Mouse (Mus musculus): ENCODE measurements around the gene Olfr132.
"Not testable (repeated sequence)": the region's sequence is repeated elsewhere in the genome, so short reads cannot be mapped to it uniquely, and the experiment has no call there.

Olfr132 gene

DNA sequence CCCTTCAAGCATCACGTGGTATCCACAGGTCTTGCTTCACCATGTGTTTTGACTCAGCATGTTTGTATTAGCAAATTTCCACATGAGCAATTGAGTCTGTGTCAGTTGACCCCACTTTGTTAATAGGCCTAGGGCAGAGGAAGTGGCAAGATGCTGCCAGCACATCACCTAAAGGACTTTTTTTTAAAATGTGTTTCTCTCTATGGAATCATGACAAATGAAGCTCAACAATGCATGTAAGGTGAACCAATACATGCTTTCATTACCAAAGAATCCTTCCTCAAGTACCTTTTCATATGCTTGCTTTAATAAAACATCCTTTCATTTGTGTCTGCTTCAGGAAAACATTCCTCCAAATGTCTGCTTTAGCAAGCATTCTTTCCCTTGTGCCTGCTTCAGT lies at the start of gene Olfr132:
TSS of gene Olfr132 (minus strand) at position 101 of the 400 bp plus-strand sequence.
- DNase-seq = no peak

GRCm38 (mm10) chr17:38171088-38171487 lies 36.8 kb upstream of the Olfr132 start, which contains the start of gene Olfr134:
Gene Olfr134 (plus strand): TSS chr17:38171388.
- DNase-seq = no peak

DNA sequence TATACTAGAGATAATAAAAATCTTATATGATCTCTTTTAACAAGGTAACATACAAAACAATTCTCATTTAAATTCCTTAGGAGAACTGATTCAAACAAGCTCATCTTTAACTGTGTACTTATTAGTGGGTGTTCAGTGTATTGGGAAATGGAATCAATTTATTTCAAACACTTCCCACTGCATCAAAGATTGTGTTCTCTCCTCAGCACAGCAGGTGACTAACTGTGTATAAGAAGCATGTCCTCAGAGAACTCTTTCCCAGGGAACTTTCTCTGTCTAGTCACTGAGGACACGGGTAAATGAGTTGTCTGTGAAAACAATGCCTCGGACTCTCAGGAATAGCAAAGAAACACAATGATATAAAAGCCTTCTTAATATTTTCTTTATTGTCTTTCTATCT lies 10.7 kb upstream of the Olfr132 start, which contains the start of gene Olfr133:
TSS of gene Olfr133 (plus strand) at position 301 of the 400 bp plus-strand sequence.
- no peak for DNase-seq

DNA sequence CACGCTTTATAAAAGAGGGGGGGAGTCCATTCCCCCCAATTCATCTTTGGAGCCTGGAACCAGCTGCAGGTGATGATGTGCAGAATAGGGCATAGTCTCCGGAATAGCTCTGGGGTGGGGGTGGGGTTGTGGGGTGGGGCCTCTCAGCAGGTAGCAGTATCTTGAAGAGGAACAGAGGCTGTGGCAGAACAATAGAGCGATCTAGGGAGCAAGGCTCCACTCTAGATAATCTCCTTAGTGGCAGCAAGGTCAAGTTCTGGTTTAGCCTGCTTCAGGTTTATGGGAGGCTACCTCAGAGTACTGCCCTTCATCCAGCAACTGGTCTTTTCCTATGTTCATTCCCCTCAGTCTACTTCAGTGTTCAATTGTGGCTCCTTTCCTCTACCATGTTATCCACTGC lies 9.0 kb downstream of the Olfr132 start:
- DNase-seq = not testable (repeated sequence)

DNA sequence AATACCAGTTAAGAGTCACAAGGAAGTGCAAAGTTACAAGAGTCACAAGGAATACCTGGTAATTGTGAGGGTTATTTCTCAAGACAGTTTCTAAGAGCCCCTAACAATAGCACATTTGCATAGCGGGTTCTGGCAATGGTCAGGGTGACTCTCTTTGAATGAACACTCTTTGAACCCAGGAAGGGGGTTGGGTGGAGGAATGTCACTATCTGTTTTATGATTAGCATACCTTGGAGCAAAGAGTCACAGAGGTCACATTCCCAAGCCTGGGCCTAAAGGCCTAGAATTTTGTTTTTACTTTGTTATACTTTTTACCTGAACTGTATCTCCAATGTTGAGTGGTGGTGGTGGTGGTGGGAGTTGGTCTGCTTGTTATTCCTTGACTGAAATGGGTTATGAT lies 10.1 kb downstream of the Olfr132 start:
- not testable (repeated sequence) for DNase-seq

GRCm38 (mm10) chr17:38088593-38088992 lies 45.7 kb downstream of the Olfr132 start, which contains the start of gene Olfr131:
Gene Olfr131 (minus strand): TSS chr17:38088693.
- no peak for DNase-seq

DNA sequence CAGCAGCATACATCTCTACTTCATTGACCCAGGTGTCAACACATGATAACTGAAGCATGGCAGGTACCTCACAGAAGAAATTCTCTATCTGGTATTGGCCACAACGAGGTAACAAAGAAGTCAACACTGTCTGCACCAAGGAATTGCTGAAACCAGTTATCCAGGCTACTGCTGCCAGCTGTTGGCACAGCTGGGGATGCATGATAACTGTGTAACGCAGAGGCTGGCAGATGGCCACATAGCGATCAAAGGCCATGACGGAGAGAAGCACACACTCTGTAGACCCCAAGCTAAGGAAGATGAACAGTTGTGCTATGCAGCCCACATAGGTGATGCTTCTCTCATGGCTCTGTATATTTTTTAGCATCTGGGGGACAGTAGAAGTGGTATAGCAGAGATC lies 52.0 kb downstream of the Olfr132 start:
- no peak for DNase-seq
